Mouse (Mus musculus) small intestine, adult 2 months (tissue): ENCODE data around the gene Pm20d2. TPM values are rescaled to one million over a fixed set of nuclear protein-coding genes. Genes with fewer than 3 reads are reported as not detected.

ENCODE experiments used
- H3K27ac ChIP-seq: fragments of 200-500 bp; 2 replicates; pipeline ENCODE4 v1.5.1; 2012; ENCODE audit warnings: low read depth, low read length, control low read depth, inconsistent platforms; ENCODE audit not compliant: insufficient read depth
- H3K27me3 ChIP-seq: fragments of 200-500 bp; 2 replicates; pipeline ENCODE4 v1.6.1; 2012; ENCODE audit warnings: mild to moderate bottlenecking, moderate library complexity, low read length, inconsistent platforms; ENCODE audit not compliant: control insufficient read depth, insufficient read depth
- H3K36me3 ChIP-seq: fragments of 200-500 bp; 2 replicates; pipeline ENCODE4 v1.6.1; 2012; ENCODE audit warnings: mild to moderate bottlenecking, low read length, control low read depth, inconsistent platforms; ENCODE audit not compliant: control insufficient read depth, insufficient read depth
- H3K4me1 ChIP-seq: fragments of 200-500 bp; 2 replicates; pipeline ENCODE4 v1.6.1; 2012; ENCODE audit warnings: low read length, inconsistent platforms, mixed read lengths; ENCODE audit not compliant: control insufficient read depth, insufficient read depth, insufficient read length
- H3K4me3 ChIP-seq: fragments of 200-500 bp; 2 replicates; pipeline ENCODE4 v1.5.1; 2012; ENCODE audit warnings: low read depth, mild to moderate bottlenecking, control low read depth, inconsistent platforms, low read length, moderate library complexity
- CTCF ChIP-seq: fragments of 200-500 bp; IDR thresholded peaks from 2 replicates; pipeline ENCODE4 v1.5.1; 2012; ENCODE audit warnings: low read depth, mild to moderate bottlenecking, control low read depth, inconsistent platforms, low read length, moderate library complexity, mixed read lengths; ENCODE audit not compliant: insufficient replicate concordance, insufficient read length; ENCODE audit errors: extremely low read depth
- POLR2A ChIP-seq: fragments of 200-500 bp; IDR thresholded peaks from 2 replicates; pipeline ENCODE4 v1.6.1; 2012; ENCODE audit warnings: low read depth, mild to moderate bottlenecking, control low read depth, inconsistent platforms, low read length, moderate library complexity
- WGBS: fragments of 180-500 bp; shearing (Covaris S2); methylation state at CpG from one replicate; pipeline ENCODE4 v1.1.7; 2018; 5-methylcytosine and 5-hydroxymethylcytosine counted together
- polyA plus RNA-seq: library from polyadenylated mRNA; depleted of rRNA; stranded (reverse); fragments of >200 nt; gene quantifications from 2 replicates; pipeline ENCODE4 v1.2.3, GENCODE M21; 2012; rRNA removed

Pm20d2 gene
- polyA plus RNA-seq, 1 experiment = 4.9 TPM

GRCm38 (mm10) chr4:33152087-33153038 is 37.2 kb downstream of the Pm20d2 start:
- TF ChIP-seq CTCF (no peak), POLR2A (no peak)
- Histone ChIP-seq H3K27me3 (no peaks in the 10 kb centered on the region), H3K27ac (no peak overlapping the region), H3K4me3 (no peak overlapping the region), H3K4me1 (no peaks in the 10 kb centered on the region), H3K36me3 (no peaks in the 10 kb centered on the region)
- 82% methylated on average over 26 of the region's 26 CpGs for WGBS

GRCm38 (mm10) chr4:33149150-33149549 is 40.4 kb downstream of the Pm20d2 start:
- WGBS = 79% methylated on average over 7 of the region's 7 CpGs

GRCm38 (mm10) chr4:33147825-33148224 is 41.7 kb downstream of the Pm20d2 start:
- H3K4me3 ChIP-seq = no peak overlapping the region
- no peak overlapping the region for H3K27ac ChIP-seq
- H3K4me1 ChIP-seq = no peaks in the 10 kb centered on the region; the same call in 1 of the 2 replicates
- no peaks in the 10 kb centered on the region for H3K36me3 ChIP-seq
- no peaks in the 10 kb centered on the region for H3K27me3 ChIP-seq
- WGBS = 2% methylated on average over 2 of the region's 2 CpGs
- 0 out of 2 replicates have a peak, but pooled peaks have one; percentile 8 for TF ChIP-seq CTCF
- TF ChIP-seq POLR2A = no peak

More at GRCm38 (mm10) chr4:33149150-33149549, 40.4 kb downstream of the Pm20d2 start:
- no peaks in the 10 kb centered on the region for H3K36me3 ChIP-seq
- H3K4me1 ChIP-seq = no peaks in the 10 kb centered on the region; the same call in 1 of the 2 replicates
- no peaks in the 10 kb centered on the region for H3K27me3 ChIP-seq
- TF ChIP-seq POLR2A = no peak
- TF ChIP-seq CTCF = no peak
- no peak overlapping the region for H3K4me3 ChIP-seq
- H3K27ac ChIP-seq = no peak overlapping the region

GRCm38 (mm10) chr4:33146679-33147291 is 42.8 kb downstream of the Pm20d2 start:
- 30% methylated on average over 20 of the region's 20 CpGs for WGBS
- Histone ChIP-seq H3K27ac (no peak overlapping the region), H3K4me3 (no peak overlapping the region), H3K27me3 (no peaks in the 10 kb centered on the region), H3K4me1 (no peaks in the 10 kb centered on the region; the same call in 1 of the 2 replicates), H3K36me3 (no peaks in the 10 kb centered on the region)
- TF ChIP-seq CTCF (no peak), POLR2A (no peak)

GRCm38 (mm10) chr4:33132221-33132620 is 57.3 kb downstream of the Pm20d2 start, which contains the start of gene Gabrr1:
Gene Gabrr1, plus strand, starts transcription at chr4:33132521.
- TF ChIP-seq CTCF (no peak), POLR2A (no peak)
- H3K4me1 ChIP-seq = no peaks in the 10 kb centered on the region
- WGBS = 61% methylated on average over 11 of the region's 11 CpGs
- no peaks in the 10 kb centered on the region for H3K36me3 ChIP-seq
- H3K4me3 ChIP-seq = no peak within 1 kb of the TSS
- no peak within 1 kb of the TSS for H3K27ac ChIP-seq
- H3K27me3 ChIP-seq = no peaks in the 10 kb centered on the region

GRCm38 (mm10) chr4:33125409-33126084 is 64.0 kb downstream of the Pm20d2 start:
- Histone ChIP-seq H3K4me3 (no peak overlapping the region), H3K4me1 (no peaks in the 10 kb centered on the region), H3K36me3 (no peaks in the 10 kb centered on the region), H3K27ac (no peak overlapping the region), H3K27me3 (no peaks in the 10 kb centered on the region)
- 52% methylated on average over 10 of the region's 10 CpGs for WGBS
- no peak for TF ChIP-seq CTCF
- no peak for TF ChIP-seq POLR2A

- Histone ChIP-seq H3K27me3 (no peaks in the 10 kb centered on the region), H3K27ac (no peak overlapping the region), H3K4me1 (no peaks in the 10 kb centered on the region), H3K4me3 (no peak overlapping the region), H3K36me3 (no peaks in the 10 kb centered on the region)
- TF ChIP-seq POLR2A (no peak), CTCF (peak; percentile 50; the same call in 1 of the 2 replicates)
- WGBS = 60% methylated on average over 6 of the region's 6 CpGs
Measured at GRCm38 (mm10) chr4:33124493-33124892, 65.0 kb downstream of the Pm20d2 start.

Other genes with a start within 250 kb of the Pm20d2 start
- gene Ankrd6, start 238.9 kb downstream of the Pm20d2 start, polyA plus RNA-seq = 0.17 and 0.27 TPM in 2 replicates
- 4.7 and 14.9 TPM in 2 replicates for gene Rragd, start 206.7 kb downstream of the Pm20d2 start, polyA plus RNA-seq
- gene Ube2j1, start 158.3 kb downstream of the Pm20d2 start, polyA plus RNA-seq = 8.8 and 18.5 TPM in 2 replicates
- 0.18 and 1.5 TPM in 2 replicates for gene Gabrr2, start 126.7 kb downstream of the Pm20d2 start, polyA plus RNA-seq
- 0.22 TPM in 1 of 2 replicates, not detected in the other for gene Gabrr1, start 57.2 kb downstream of the Pm20d2 start, polyA plus RNA-seq
- 0.15 TPM in 1 of 2 replicates, not detected in the other for gene Srsf12, start 19.3 kb upstream of the Pm20d2 start, polyA plus RNA-seq
- 119 and 337 TPM in 2 replicates for gene Pnrc1, start 100.4 kb upstream of the Pm20d2 start, polyA plus RNA-seq
- 0.65 and 1.5 TPM in 2 replicates for gene Rngtt, start 120.6 kb upstream of the Pm20d2 start, polyA plus RNA-seq